Mouse (Mus musculus): ENCODE data around the gene Msl1. TPM values are rescaled to one million over a fixed set of nuclear protein-coding genes. Genes with fewer than 3 reads are reported as not detected.

Msl1 gene
- polyA plus RNA-seq, 1 experiment from 2014 or later = 17.5 TPM

GRCm38 (mm10) chr11:98836128-98836527 lies 40.8 kb downstream of the Msl1 start:
- Histone ChIP-seq H3K27ac (ENCODE audit: low read depth) (no peak overlapping the region), H3K9me3 (ENCODE audit: control insufficient read depth, low read length) (no peaks in the 10 kb centered on the region), H3K4me2 (ENCODE audit: low read length) (peak overlapping the region; percentile 99), H3K4me1 (replicated peaks; ENCODE audit: control insufficient read depth, insufficient read depth, low read length) (peaks cover 8% of the 10 kb centered on the region; the same call in 1 of the 2 replicates), H3K9ac (ENCODE audit: low read length) (no peak overlapping the region), H3K27me3 (replicated peaks; ENCODE audit: control insufficient read depth, insufficient read depth, low read length) (peaks cover 19% of the 10 kb centered on the region), H3K36me3 (ENCODE audit: control insufficient read depth, insufficient read depth, low read length) (peaks cover 31% of the 10 kb centered on the region), H3K4me3 (ENCODE audit: low read depth, low read length) (peak overlapping the region; percentile 70)
- WGBS = 24% methylated on average over 7 of the region's 7 CpGs
- ATAC-seq (replicated peaks; ENCODE audit: low FRiP score, low TSS enrichment, low read depth) (peak; percentile 13; the same call in 1 of the 2 replicates), DNase-seq (ENCODE audit: low spot score) (no peak)

GRCm38 (mm10) chr11:98836651-98837141 lies 41.4 kb downstream of the Msl1 start, which contains the start of gene Rapgefl1:
TSS of gene Rapgefl1 (plus strand) at chr11:98836785.
- Histone ChIP-seq H3K4me3 (ENCODE audit: low read depth, low read length) (peak within 1 kb of the TSS; percentile 70), H3K27me3 (replicated peaks; ENCODE audit: control insufficient read depth, insufficient read depth, low read length) (peaks cover 19% of the 10 kb centered on the region), H3K36me3 (ENCODE audit: control insufficient read depth, insufficient read depth, low read length) (peaks cover 25% of the 10 kb centered on the region), H3K4me1 (replicated peaks; ENCODE audit: control insufficient read depth, insufficient read depth, low read length) (peaks cover 8% of the 10 kb centered on the region; the same call in 1 of the 2 replicates), H3K9me3 (ENCODE audit: control insufficient read depth, low read length) (no peaks in the 10 kb centered on the region), H3K4me2 (ENCODE audit: low read length) (peak within 1 kb of the TSS; percentile 99), H3K9ac (ENCODE audit: low read length) (peak within 1 kb of the TSS; percentile 59), H3K27ac (ENCODE audit: low read depth) (0 out of 2 replicates have a peak within 1 kb of the TSS, but pooled peaks have one; percentile 11)
- ATAC-seq (replicated peaks; ENCODE audit: low FRiP score, low TSS enrichment, low read depth) = peak; percentile 84
- DNase-seq (ENCODE audit: low spot score) = peak; percentile 92
- WGBS = under 1% methylated on average over 31 of the region's 48 CpGs

- ATAC-seq (replicated peaks; ENCODE audit: low FRiP score, low TSS enrichment, low read depth) (peak; percentile 16; the same call in 1 of the 2 replicates), DNase-seq (ENCODE audit: low spot score) (no peak)
- H3K9me3 ChIP-seq (ENCODE audit: control insufficient read depth, low read length) = no peaks in the 10 kb centered on the region
- peak overlapping the region; percentile 70 for H3K4me3 ChIP-seq (ENCODE audit: low read depth, low read length)
- peak overlapping the region; percentile 59 for H3K9ac ChIP-seq (ENCODE audit: low read length)
- peaks cover 8% of the 10 kb centered on the region; the same call in 1 of the 2 replicates for H3K4me1 ChIP-seq (replicated peaks; ENCODE audit: control insufficient read depth, insufficient read depth, low read length)
- peaks cover 19% of the 10 kb centered on the region for H3K36me3 ChIP-seq (ENCODE audit: control insufficient read depth, insufficient read depth, low read length)
- H3K4me2 ChIP-seq (ENCODE audit: low read length) = peak overlapping the region; percentile 99
- H3K27ac ChIP-seq (ENCODE audit: low read depth) = no peak overlapping the region
- WGBS = 1% methylated on average over 25 of the region's 29 CpGs
- peaks cover 19% of the 10 kb centered on the region for H3K27me3 ChIP-seq (replicated peaks; ENCODE audit: control insufficient read depth, insufficient read depth, low read length)
These were observed 42.0 kb downstream of the Msl1 start for GRCm38 (mm10) chr11:98837231-98837704.

GRCm38 (mm10) chr11:98837917-98838316 lies 42.6 kb downstream of the Msl1 start:
- DNase-seq (ENCODE audit: low spot score) (no peak), ATAC-seq (replicated peaks; ENCODE audit: low FRiP score, low TSS enrichment, low read depth) (no peak)
- Histone ChIP-seq H3K27me3 (replicated peaks; ENCODE audit: control insufficient read depth, insufficient read depth, low read length) (peaks cover 19% of the 10 kb centered on the region), H3K27ac (ENCODE audit: low read depth) (no peak overlapping the region), H3K9me3 (ENCODE audit: control insufficient read depth, low read length) (no peaks in the 10 kb centered on the region), H3K4me3 (ENCODE audit: low read depth, low read length) (no peak overlapping the region), H3K36me3 (ENCODE audit: control insufficient read depth, insufficient read depth, low read length) (peaks cover 13% of the 10 kb centered on the region), H3K9ac (ENCODE audit: low read length) (no peak overlapping the region), H3K4me2 (ENCODE audit: low read length) (no peak overlapping the region; the same call in 1 of the 2 replicates), H3K4me1 (replicated peaks; ENCODE audit: control insufficient read depth, insufficient read depth, low read length) (peaks cover 8% of the 10 kb centered on the region; the same call in 1 of the 2 replicates)
- WGBS = 58% methylated on average over 11 of the region's 11 CpGs

- H3K9me3 ChIP-seq (ENCODE audit: control insufficient read depth, low read length) = no peaks in the 10 kb centered on the region
- H3K9ac ChIP-seq (ENCODE audit: low read length) = no peak overlapping the region
- peaks cover 19% of the 10 kb centered on the region for H3K27me3 ChIP-seq (replicated peaks; ENCODE audit: control insufficient read depth, insufficient read depth, low read length)
- H3K4me1 ChIP-seq (replicated peaks; ENCODE audit: control insufficient read depth, insufficient read depth, low read length) = peaks cover 8% of the 10 kb centered on the region; the same call in 1 of the 2 replicates
- DNase-seq (ENCODE audit: low spot score) (no peak), ATAC-seq (replicated peaks; ENCODE audit: low FRiP score, low TSS enrichment, low read depth) (no peak)
- H3K4me2 ChIP-seq (ENCODE audit: low read length) = no peak overlapping the region
- peaks cover 7% of the 10 kb centered on the region for H3K36me3 ChIP-seq (ENCODE audit: control insufficient read depth, insufficient read depth, low read length)
- no peak overlapping the region for H3K4me3 ChIP-seq (ENCODE audit: low read depth, low read length)
- no peak overlapping the region for H3K27ac ChIP-seq (ENCODE audit: low read depth)
- WGBS = 82% methylated on average over 9 of the region's 9 CpGs
These were observed 43.2 kb downstream of the Msl1 start for GRCm38 (mm10) chr11:98838512-98838911.

GRCm38 (mm10) chr11:98839402-98839801 lies 44.1 kb downstream of the Msl1 start:
- Histone ChIP-seq H3K9me3 (ENCODE audit: control insufficient read depth, low read length) (no peaks in the 10 kb centered on the region), H3K27ac (ENCODE audit: low read depth) (no peak overlapping the region), H3K4me2 (ENCODE audit: low read length) (no peak overlapping the region), H3K36me3 (ENCODE audit: control insufficient read depth, insufficient read depth, low read length) (no peaks in the 10 kb centered on the region), H3K9ac (ENCODE audit: low read length) (no peak overlapping the region), H3K4me1 (replicated peaks; ENCODE audit: control insufficient read depth, insufficient read depth, low read length) (peaks cover 8% of the 10 kb centered on the region; the same call in 1 of the 2 replicates), H3K4me3 (ENCODE audit: low read depth, low read length) (no peak overlapping the region), H3K27me3 (replicated peaks; ENCODE audit: control insufficient read depth, insufficient read depth, low read length) (peaks cover 19% of the 10 kb centered on the region)
- DNase-seq (ENCODE audit: low spot score) = no peak
- 43% methylated on average over 6 of the region's 6 CpGs for WGBS
- ATAC-seq (replicated peaks; ENCODE audit: low FRiP score, low TSS enrichment, low read depth) = peak; percentile 34; the same call in 1 of the 2 replicates

- Histone ChIP-seq H3K9ac (ENCODE audit: low read length) (no peak overlapping the region), H3K27ac (ENCODE audit: low read depth) (no peak overlapping the region), H3K4me2 (ENCODE audit: low read length) (no peak overlapping the region), H3K4me1 (replicated peaks; ENCODE audit: control insufficient read depth, insufficient read depth, low read length) (peaks cover 8% of the 10 kb centered on the region; the same call in 1 of the 2 replicates), H3K9me3 (ENCODE audit: control insufficient read depth, low read length) (no peaks in the 10 kb centered on the region), H3K4me3 (ENCODE audit: low read depth, low read length) (no peak overlapping the region), H3K27me3 (replicated peaks; ENCODE audit: control insufficient read depth, insufficient read depth, low read length) (peaks cover 19% of the 10 kb centered on the region), H3K36me3 (ENCODE audit: control insufficient read depth, insufficient read depth, low read length) (no peaks in the 10 kb centered on the region)
- ATAC-seq (replicated peaks; ENCODE audit: low FRiP score, low TSS enrichment, low read depth) (no peak), DNase-seq (ENCODE audit: low spot score) (no peak)
- WGBS = 63% methylated on average over 10 of the region's 10 CpGs
These were observed 44.6 kb downstream of the Msl1 start for GRCm38 (mm10) chr11:98839897-98840296.

- H3K27ac ChIP-seq (ENCODE audit: low read depth) = no peak overlapping the region
- no peaks in the 10 kb centered on the region for H3K36me3 ChIP-seq (ENCODE audit: control insufficient read depth, insufficient read depth, low read length)
- no peak overlapping the region for H3K4me2 ChIP-seq (ENCODE audit: low read length)
- H3K9ac ChIP-seq (ENCODE audit: low read length) = no peak overlapping the region
- no peak for DNase-seq (ENCODE audit: low spot score)
- WGBS = 60% methylated on average over 13 of the region's 13 CpGs
- H3K27me3 ChIP-seq (replicated peaks; ENCODE audit: control insufficient read depth, insufficient read depth, low read length) = no peaks in the 10 kb centered on the region
- peaks cover 7% of the 10 kb centered on the region; the same call in 1 of the 2 replicates for H3K4me1 ChIP-seq (replicated peaks; ENCODE audit: control insufficient read depth, insufficient read depth, low read length)
- ATAC-seq (replicated peaks; ENCODE audit: low FRiP score, low TSS enrichment, low read depth) = no peak
- no peak overlapping the region for H3K4me3 ChIP-seq (ENCODE audit: low read depth, low read length)
- H3K9me3 ChIP-seq (ENCODE audit: control insufficient read depth, low read length) = no peaks in the 10 kb centered on the region
These were observed 50.7 kb downstream of the Msl1 start for GRCm38 (mm10) chr11:98846016-98846415.

All from intestine, embryonic 14.5 days (tissue).